ENCODE assay signal across 12 mouse cellular contexts in the genomic region with DNA sequence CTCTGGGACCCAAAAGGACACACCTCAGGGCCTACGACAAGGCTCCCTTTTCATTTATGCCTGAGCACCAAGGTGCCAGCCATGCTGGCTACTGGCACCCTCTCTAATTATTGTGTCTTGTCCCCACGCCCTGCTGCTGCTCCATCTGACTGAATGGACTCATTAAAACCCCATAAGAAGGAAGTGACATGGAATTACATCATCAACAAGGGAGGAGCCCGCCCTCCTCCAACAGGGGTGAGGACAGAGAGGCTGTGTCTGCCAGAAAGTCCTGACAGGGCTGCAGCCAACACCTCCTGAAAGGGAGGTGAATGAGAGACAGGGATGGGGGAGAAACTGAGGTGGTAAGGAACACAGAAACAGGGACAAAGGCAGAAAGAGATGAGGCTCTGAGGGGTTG. TPM values are rescaled to one million over a fixed set of nuclear protein-coding genes. Genes with fewer than 3 reads are reported as not detected.
DNase-seq lines count a peak whose midpoint lies in the region; ATAC-seq and TF ChIP-seq lines count a peak whose summit lies in the region.
"Had no signal": no experiment of that assay in that cellular context is flagged by ENCODE, and none has a peak within 500 bp of the region (broad histone marks: within the 10 kb centered on the region; RNA-seq: fewer than 3 reads in every experiment).

No protein-coding gene starts in this region.

- no peak for TF ChIP-seq CTCF in liver, embryonic 14.5 days (IDR thresholded peaks at IDR 0.05; ENCODE audit: low read depth)

- no peak overlapping the region for H3K4me2 ChIP-seq in liver, embryonic 14.5 days (ENCODE audit: low read depth)
- H3K4me2 ChIP-seq in midbrain, embryonic 16.5 days (ENCODE audit: low read length) = no peak overlapping the region
- H3K4me2 ChIP-seq: heart, embryonic 11.5 days had no signal

- ATAC-seq in liver, embryonic 14.5 days (ENCODE audit: insufficient read depth) = no peak
- ATAC-seq in midbrain, embryonic 16.5 days = no peak
- ATAC-seq: intestine, embryonic 16.5 days had no signal

- DNase-seq in kidney, adult 18-20 months = peak; percentile 1
- DNase-seq in kidney, adult 11 months = no peak
- peak; percentile 50 for DNase-seq in 416B (ENCODE audit: low read depth)
- peak; percentile 68 for DNase-seq in MN1 (ENCODE audit: low spot score)
- DNase-seq in liver, embryonic 14.5 days (ENCODE audit: low read depth in 3 of 3, low spot score in 3 of 3) = no peak
- DNase-seq in limb, embryonic 10.5 days (ENCODE audit: low spot score) = no peak
- DNase-seq: lung, postnatal 10 days; midbrain, embryonic 14.5 days had no signal

- peak overlapping the region; percentile 37 for H3K27ac ChIP-seq in liver, embryonic 14.5 days
- H3K27ac ChIP-seq in midbrain, embryonic 16.5 days (ENCODE audit: low read length) = no peak overlapping the region
- H3K27ac ChIP-seq in limb, embryonic 10.5 days = no peak overlapping the region
- H3K27ac ChIP-seq: hindbrain, embryonic 10.5 days had no signal

- peaks cover 46 to 54% of the 10 kb centered on the region in 2 experiments for H3K4me1 ChIP-seq in liver, embryonic 14.5 days (replicated peaks; ENCODE audit: control insufficient read depth in 2 of 2, insufficient read depth in 2 of 2, low read length in 1 of 2)
- no peaks in the 10 kb centered on the region for H3K4me1 ChIP-seq in midbrain, embryonic 16.5 days (ENCODE audit: control insufficient read depth, insufficient read depth, low read length)
- peaks cover 7% of the 10 kb centered on the region; the same call in 1 of the 2 replicates for H3K4me1 ChIP-seq in limb, embryonic 10.5 days

- no peaks in the 10 kb centered on the region for H3K36me3 ChIP-seq in liver, embryonic 14.5 days (replicated peaks; ENCODE audit: control insufficient read depth, insufficient read depth, low read depth)
- H3K36me3 ChIP-seq in midbrain, embryonic 16.5 days (ENCODE audit: control insufficient read depth, insufficient read depth, low read length) = no peaks in the 10 kb centered on the region
- H3K36me3 ChIP-seq in limb, embryonic 10.5 days = no peaks in the 10 kb centered on the region
- H3K36me3 ChIP-seq: hindbrain, embryonic 10.5 days had no signal

- 68% methylated on average over 3 of the region's 3 CpGs for WGBS in liver, embryonic 14.5 days (ENCODE audit: insufficient replicate concordance)
- WGBS in midbrain, embryonic 16.5 days = 62% methylated on average over 3 of the region's 3 CpGs
- WGBS in limb, embryonic 10.5 days = 76% methylated on average over 3 of the region's 3 CpGs

- H3K9ac ChIP-seq in liver, embryonic 14.5 days (replicated peaks) = peak overlapping the region; percentile 27
- H3K9ac ChIP-seq in midbrain, embryonic 16.5 days (ENCODE audit: low read depth, low read length) = no peak overlapping the region

- H3K27me3 ChIP-seq in liver, embryonic 14.5 days (ENCODE audit: control insufficient read depth, insufficient read depth, low read length) = no peaks in the 10 kb centered on the region
- no peaks in the 10 kb centered on the region for H3K27me3 ChIP-seq in midbrain, embryonic 16.5 days (ENCODE audit: control insufficient read depth, insufficient read depth, low read depth, low read length)
- H3K27me3 ChIP-seq in limb, embryonic 10.5 days (ENCODE audit: low read depth, poor library complexity, severe bottlenecking) = no peaks in the 10 kb centered on the region

- H3K9me3 ChIP-seq in liver, embryonic 14.5 days (ENCODE audit: control insufficient read depth, low read length) = no peaks in the 10 kb centered on the region
- no peaks in the 10 kb centered on the region for H3K9me3 ChIP-seq in midbrain, embryonic 16.5 days (replicated peaks; ENCODE audit: control insufficient read depth, low read length, poor library complexity, severe bottlenecking)
- no peaks in the 10 kb centered on the region for H3K9me3 ChIP-seq in limb, embryonic 10.5 days (replicated peaks)
- H3K9me3 ChIP-seq: hindbrain, embryonic 10.5 days had no signal

- H3K4me3 ChIP-seq in liver, embryonic 14.5 days (ENCODE audit: insufficient read depth in 1 of 2, low read depth in 2 of 2, low read length in 2 of 2) = no peak overlapping the region
- H3K4me3 ChIP-seq in midbrain, embryonic 16.5 days (ENCODE audit: low read depth, low read length) = no peak overlapping the region
- H3K4me3 ChIP-seq in limb, embryonic 10.5 days = no peak overlapping the region
- H3K4me3 ChIP-seq: hindbrain, embryonic 10.5 days had no signal

- TF ChIP-seq EP300 in liver, embryonic 14.5 days (IDR thresholded peaks at IDR 0.05; ENCODE audit: low read depth) = no peak

RNA-seq across cellular contexts. Expression of a gene that starts 17.8 kb away (rescaled TPM):
- 10.6 and 10.9 TPM in 2 replicates for polyA plus RNA-seq in liver, embryonic 14.5 days (2012; rRNA removed)
- polyA plus RNA-seq in liver, embryonic 14.5 days (2014; fragmentation: Nextera tagmentation; extraction: Ambion mirVana) = 11.9 and 14.4 TPM in 2 replicates
- polyA plus RNA-seq in midbrain, embryonic 16.5 days (2015; fragmentation: Nextera tagmentation; extraction: Ambion mirVana) = 29.0 and 29.3 TPM in 2 replicates
- polyA plus RNA-seq in limb, embryonic 10.5 days (2016; fragmentation: Nextera tagmentation; extraction: Ambion mirVana) = 23.7 and 25.5 TPM in 2 replicates

RNA-seq across cellular contexts. Expression of a gene that starts 34.9 kb away (rescaled TPM):
- polyA plus RNA-seq in liver, embryonic 14.5 days (2012; rRNA removed) = 13.9 and 16.2 TPM in 2 replicates
- polyA plus RNA-seq in liver, embryonic 14.5 days (2014; fragmentation: Nextera tagmentation; extraction: Ambion mirVana) = 22.7 and 24.1 TPM in 2 replicates
- 40.6 and 43.5 TPM in 2 replicates for polyA plus RNA-seq in midbrain, embryonic 16.5 days (2015; fragmentation: Nextera tagmentation; extraction: Ambion mirVana)
- polyA plus RNA-seq in limb, embryonic 10.5 days (2016; fragmentation: Nextera tagmentation; extraction: Ambion mirVana) = 22.5 and 25.1 TPM in 2 replicates

Comparison
In these comparisons a context has a peak if more than half of its experiments do, and no peak if none do; other contexts are left out.
1. DNase-seq: peak in kidney, adult 18-20 months (single experiment), 416B (single experiment) and MN1 (single experiment); none in kidney, adult 11 months (single experiment), liver, embryonic 14.5 days (0 of 3) and limb, embryonic 10.5 days (single experiment).